Mouse (Mus musculus) urinary bladder, postnatal 10 days (tissue): ENCODE results near the gene Mex3d.

Source experiments
- DNase-seq: peaks from one replicate; pipeline ENCODE4 v3.0.0; 2022; ENCODE audit warnings: low spot score

Mex3d gene

GRCm38 (mm10) chr10:80387522-80387959, at the start of gene Mex3d:
Mex3d (minus strand) TSS chr10:80387659.
- peak; percentile 60 for DNase-seq

GRCm38 (mm10) chr10:80436276-80436675, 48.8 kb upstream of the Mex3d start:
- DNase-seq: no peak

GRCm38 (mm10) chr10:80435764-80436163, 48.3 kb upstream of the Mex3d start:
- no peak for DNase-seq

- DNase-seq: no peak
Observed at GRCm38 (mm10) chr10:80434823-80435222, 47.4 kb upstream of the Mex3d start.

GRCm38 (mm10) chr10:80434233-80434592, 46.8 kb upstream of the Mex3d start:
- no peak for DNase-seq

- peak; percentile 82 for DNase-seq
Observed at GRCm38 (mm10) chr10:80433513-80434232, 46.2 kb upstream of the Mex3d start, which contains the start of gene Tcf3. Tcf3 (minus strand) TSS chr10:80433647.

GRCm38 (mm10) chr10:80432936-80433512, 45.6 kb upstream of the Mex3d start:
- DNase-seq: no peak

- DNase-seq: no peak
Observed at GRCm38 (mm10) chr10:80432387-80432785, 44.9 kb upstream of the Mex3d start.

- DNase-seq: no peak
Observed at GRCm38 (mm10) chr10:80431570-80432386, 44.3 kb upstream of the Mex3d start.

GRCm38 (mm10) chr10:80430375-80430980, 43.0 kb upstream of the Mex3d start:
- no peak for DNase-seq

GRCm38 (mm10) chr10:80429800-80430199, 42.3 kb upstream of the Mex3d start:
- DNase-seq: no peak

GRCm38 (mm10) chr10:80425041-80425440, 37.6 kb upstream of the Mex3d start:
- no peak for DNase-seq

GRCm38 (mm10) chr10:80423562-80423961, 36.1 kb upstream of the Mex3d start:
- DNase-seq: no peak

GRCm38 (mm10) chr10:80421651-80422472, 34.4 kb upstream of the Mex3d start:
- DNase-seq: no peak

GRCm38 (mm10) chr10:80421208-80421607, 33.7 kb upstream of the Mex3d start:
- no peak for DNase-seq

- no peak for DNase-seq
Observed at GRCm38 (mm10) chr10:80420729-80421128, 33.3 kb upstream of the Mex3d start.

- no peak for DNase-seq
Observed at GRCm38 (mm10) chr10:80419419-80419818, 32.0 kb upstream of the Mex3d start.

GRCm38 (mm10) chr10:80418311-80418710, 30.9 kb upstream of the Mex3d start:
- no peak for DNase-seq

GRCm38 (mm10) chr10:80417841-80418240, 30.4 kb upstream of the Mex3d start:
- DNase-seq: no peak

- no peak for DNase-seq
Observed at GRCm38 (mm10) chr10:80417371-80417770, 29.9 kb upstream of the Mex3d start.

- DNase-seq: no peak
Observed at GRCm38 (mm10) chr10:80415566-80415965, 28.1 kb upstream of the Mex3d start.
